Mouse (Mus musculus) layer of hippocampus, postnatal 36 days (tissue): ENCODE data around the gene Hmgcr. TPM values are rescaled to one million over a fixed set of nuclear protein-coding genes. Genes with fewer than 3 reads are reported as not detected.
"Not testable (repeated sequence)": the region's sequence is repeated elsewhere in the genome, so short reads cannot be mapped to it uniquely, and the experiment has no call there.

Experiments used
- DNase-seq, 2 experiments: peaks; one replicate each; pipeline ENCODE4 v3.0.0; 2022
- total RNA-seq, 2 experiments: library from RNA; stranded (reverse); gene quantifications; 2 replicates each; pipeline ENCODE4 v1.2.3; 2021

The Hmgcr gene
- total RNA-seq, 2 experiments from 2014 or later = 105 to 120 TPM

- no peak for DNase-seq
These were observed 724 bp downstream of the Hmgcr start for GRCm38 (mm10) chr13:96670019-96670405.

GRCm38 (mm10) chr13:96664419-96664974 lies 6.2 kb downstream of the Hmgcr start:
- no peak for DNase-seq

DNA sequence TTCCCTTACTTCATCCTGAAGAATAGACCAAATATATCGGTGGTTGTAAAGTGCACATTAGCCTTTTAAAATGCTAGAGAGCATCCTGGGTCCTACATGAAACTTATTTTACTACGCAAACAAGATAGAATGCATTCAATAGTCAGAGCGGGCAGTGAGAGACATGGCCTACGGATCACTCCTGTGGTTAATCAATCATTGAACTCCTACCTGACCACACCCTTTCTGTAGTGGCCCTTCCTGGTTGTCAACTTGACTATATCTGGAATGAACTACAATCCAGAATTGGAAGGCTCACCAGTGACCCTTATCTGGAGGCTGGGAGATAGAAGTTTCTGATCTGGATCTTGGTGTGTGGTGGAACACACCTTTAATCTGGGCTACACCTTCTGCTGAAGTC lies 7.6 kb downstream of the Hmgcr start:
- not testable (repeated sequence) for DNase-seq

- DNase-seq = no peak
These were observed 10.5 kb downstream of the Hmgcr start for GRCm38 (mm10) chr13:96660095-96660860.

GRCm38 (mm10) chr13:96658936-96659335 lies 11.8 kb downstream of the Hmgcr start:
- DNase-seq = no peak

DNA sequence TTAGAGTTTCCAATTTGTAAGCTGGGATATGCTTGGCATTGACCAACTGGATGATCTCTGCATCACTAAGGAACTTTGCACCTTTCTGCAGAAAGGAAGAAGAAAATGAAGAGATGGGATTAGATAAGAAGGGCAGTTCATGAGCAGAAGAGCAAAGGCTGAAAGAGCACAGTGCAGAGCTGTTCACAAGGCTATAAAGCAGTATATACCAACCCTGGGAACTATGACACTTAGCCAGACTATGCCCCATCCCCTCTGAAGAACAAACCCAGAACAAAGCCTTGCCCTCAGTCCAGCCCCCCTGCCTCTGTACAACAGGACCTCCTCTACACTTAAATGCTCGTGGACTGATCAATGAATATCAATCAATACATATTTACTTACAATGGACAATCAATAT lies 14.1 kb downstream of the Hmgcr start:
- no peak for DNase-seq

DNA sequence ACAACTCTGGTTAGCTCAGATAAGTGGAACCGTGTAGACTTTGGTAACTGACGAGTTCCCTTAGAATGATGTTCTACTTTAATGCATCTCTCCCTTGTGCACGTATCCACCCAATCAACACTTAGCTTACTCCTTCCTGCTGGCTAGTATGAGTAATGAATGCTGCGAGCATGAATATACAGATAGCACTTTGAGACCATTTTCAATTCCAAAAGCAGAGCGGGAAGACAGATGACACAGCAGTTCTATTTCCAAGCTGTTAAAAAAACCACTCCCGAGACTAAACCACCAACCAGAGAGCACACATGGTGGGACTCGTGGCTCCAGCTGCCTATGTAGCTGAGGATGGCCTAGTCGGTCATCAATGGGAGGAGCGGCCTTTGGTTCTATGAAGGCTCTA lies 17.7 kb downstream of the Hmgcr start:
- DNase-seq = no peak

- no peak for DNase-seq
These were observed 24.9 kb downstream of the Hmgcr start for GRCm38 (mm10) chr13:96645822-96646221.

GRCm38 (mm10) chr13:96644168-96644567 lies 26.6 kb downstream of the Hmgcr start:
- DNase-seq = no peak

GRCm38 (mm10) chr13:96630396-96630795 lies 40.3 kb downstream of the Hmgcr start:
- no peak for DNase-seq

- DNase-seq = no peak
These were observed 49.8 kb downstream of the Hmgcr start for GRCm38 (mm10) chr13:96620891-96621290.

DNA sequence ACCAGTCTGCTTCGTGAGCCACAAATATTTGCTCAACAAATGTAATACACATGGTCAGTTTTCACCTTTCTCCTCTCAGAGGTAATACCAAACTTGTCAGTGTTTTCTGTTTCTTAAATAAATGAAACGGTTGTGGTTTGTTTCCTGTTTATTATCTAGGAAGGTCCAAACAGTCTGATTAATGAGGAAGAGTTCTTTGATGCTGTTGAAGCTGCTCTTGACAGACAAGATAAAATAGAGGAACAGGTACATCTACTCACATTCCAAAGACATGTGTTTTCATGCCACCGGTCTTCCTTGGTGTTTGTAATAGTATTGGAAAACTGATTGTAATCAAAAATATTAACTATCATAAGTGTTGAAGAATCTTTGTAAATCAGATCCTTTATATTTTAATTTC lies 56.1 kb downstream of the Hmgcr start:
- no peak for DNase-seq

DNA sequence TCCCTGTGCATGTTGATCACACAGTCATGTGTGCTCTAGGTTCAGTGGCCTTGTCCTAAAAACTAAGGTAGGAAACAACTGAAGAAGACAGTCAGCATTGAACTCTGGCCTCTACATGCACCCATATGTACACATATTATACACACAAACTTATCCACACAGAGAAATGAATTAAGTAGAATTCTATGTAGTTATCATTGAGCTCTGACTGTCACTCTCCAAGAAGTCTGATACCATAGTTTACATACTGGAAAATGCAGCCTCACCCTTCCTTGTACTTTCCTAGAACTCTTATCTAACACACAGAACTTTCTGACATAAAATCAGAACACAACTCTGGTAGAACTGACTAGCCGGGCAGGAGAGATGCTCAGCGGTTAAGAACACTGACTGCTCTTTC lies 66.5 kb downstream of the Hmgcr start:
- no peak for DNase-seq

GRCm38 (mm10) chr13:96599182-96599581 lies 71.6 kb downstream of the Hmgcr start:
- DNase-seq = no peak

Other genes starting within 250 kb of the Hmgcr start
- under 1 TPM in 1 of 2 experiments, not detected in 1; 0.32 TPM for gene Ankdd1b, start 199.7 kb downstream of the Hmgcr start, total RNA-seq
- gene Gm17622, start 180.2 kb downstream of the Hmgcr start, total RNA-seq = not detected
- 10 to 100 TPM; 11.7 to 12.2 TPM for gene Polk, start 128.4 kb downstream of the Hmgcr start, total RNA-seq
- gene Col4a3bp, start 128.3 kb downstream of the Hmgcr start, total RNA-seq = 10 to 100 TPM; 70.6 to 71.3 TPM
- under 1 TPM; 0.66 to 0.97 TPM for gene Ankrd31, start 77.3 kb upstream of the Hmgcr start, total RNA-seq